Mouse (Mus musculus): ENCODE data around the gene Mfn1.

DNA sequence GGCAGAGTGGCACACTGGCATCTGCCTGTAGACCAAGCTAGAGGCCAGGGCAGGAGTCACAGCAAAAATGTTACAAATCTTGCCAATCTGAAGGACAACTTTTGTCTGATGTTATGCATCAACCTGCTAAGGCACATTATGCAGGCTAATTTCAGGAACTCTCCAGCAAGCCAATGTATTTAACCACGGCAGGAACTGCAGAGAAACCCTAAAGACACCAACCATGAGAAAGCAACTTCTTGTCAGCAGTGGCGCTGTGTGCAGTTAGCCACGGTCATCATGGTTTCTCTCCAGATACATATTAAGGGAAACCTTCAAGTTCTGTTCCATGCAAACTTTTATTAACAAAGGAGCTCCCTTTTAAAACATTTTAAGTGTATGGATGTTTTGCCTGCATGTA, 52.6 kb downstream of the Mfn1 start:
- TF ChIP-seq CTCF (IDR thresholded peaks at IDR 0.05; ENCODE audit: borderline replicate concordance, insufficient read depth, low read depth, low read length) = no peak
- no peak for TF ChIP-seq POLR2A (IDR thresholded peaks at IDR 0.05; ENCODE audit: borderline replicate concordance, insufficient read depth, low read length)

All from cerebellum, adult 2 months (tissue).